Mouse (Mus musculus): ENCODE measurements around the gene Mitd1. TPM values are rescaled to one million over a fixed set of nuclear protein-coding genes. Genes with fewer than 3 reads are reported as not detected.

The Mitd1 gene
- polyA plus RNA-seq, 1 experiment from 2014 or later: 24.0 TPM

GRCm38 (mm10) chr1:37872131-37873067, 17.8 kb downstream of the Mitd1 start:
- Histone ChIP-seq H3K9me3 (ENCODE audit: control insufficient read depth, low read length) (no peaks in the 10 kb centered on the region), H3K27me3 (ENCODE audit: control insufficient read depth, insufficient read depth, low read length) (no peaks in the 10 kb centered on the region), H3K9ac (ENCODE audit: low read depth, low read length) (peak overlapping the region; percentile 49), H3K27ac (ENCODE audit: low read depth, low read length) (peak overlapping the region; percentile 1; the same call in 1 of the 2 replicates), H3K4me2 (replicated peaks; ENCODE audit: low read depth, low read length) (peak overlapping the region; percentile 68), H3K4me1 (replicated peaks; ENCODE audit: control insufficient read depth, insufficient read depth, low read length) (0 out of 2 replicates have a peak, but pooled peaks cover 2% of the 10 kb centered on the region), H3K4me3 (ENCODE audit: low read depth, low read length) (peak overlapping the region; percentile 49), H3K36me3 (ENCODE audit: control insufficient read depth, insufficient read depth, low read length) (peaks cover 11% of the 10 kb centered on the region)
- DNase-seq (ENCODE audit: low spot score): peak; percentile 78
- WGBS: 9% methylated on average over 33 of the region's 33 CpGs
- peak; percentile 84 for ATAC-seq (ENCODE audit: low FRiP score)

- H3K36me3 ChIP-seq (ENCODE audit: control insufficient read depth, insufficient read depth, low read length): peaks cover 11% of the 10 kb centered on the region
- peak within 1 kb of the TSS; percentile 1; the same call in 1 of the 2 replicates for H3K27ac ChIP-seq (ENCODE audit: low read depth, low read length)
Observed at GRCm38 (mm10) chr1:37871704-37872103, 18.5 kb downstream of the Mitd1 start, which contains the start of gene Lipt1. Lipt1 (plus strand) TSS chr1:37871738.

GRCm38 (mm10) chr1:37869362-37869761, 20.8 kb downstream of the Mitd1 start:
- H3K4me2 ChIP-seq (replicated peaks; ENCODE audit: low read depth, low read length): no peak overlapping the region
- no peaks in the 10 kb centered on the region for H3K36me3 ChIP-seq (ENCODE audit: control insufficient read depth, insufficient read depth, low read length)
- no peaks in the 10 kb centered on the region for H3K9me3 ChIP-seq (ENCODE audit: control insufficient read depth, low read length)
- no peak overlapping the region for H3K9ac ChIP-seq (ENCODE audit: low read depth, low read length)
- ATAC-seq (ENCODE audit: low FRiP score) (no peak), DNase-seq (ENCODE audit: low spot score) (no peak)
- no peak overlapping the region for H3K4me3 ChIP-seq (ENCODE audit: low read depth, low read length)
- no peaks in the 10 kb centered on the region for H3K27me3 ChIP-seq (ENCODE audit: control insufficient read depth, insufficient read depth, low read length)
- 0 out of 2 replicates have a peak, but pooled peaks cover 2% of the 10 kb centered on the region for H3K4me1 ChIP-seq (replicated peaks; ENCODE audit: control insufficient read depth, insufficient read depth, low read length)
- WGBS: 61% methylated on average over 2 of the region's 2 CpGs
- no peak overlapping the region for H3K27ac ChIP-seq (ENCODE audit: low read depth, low read length)

More at GRCm38 (mm10) chr1:37871704-37872103, 18.5 kb downstream of the Mitd1 start, which contains the start of gene Lipt1:
- ATAC-seq (ENCODE audit: low FRiP score) (peak; percentile 67), DNase-seq (ENCODE audit: low spot score) (no peak)
- peak within 1 kb of the TSS; percentile 49 for H3K9ac ChIP-seq (ENCODE audit: low read depth, low read length)
- WGBS: 11% methylated on average over 7 of the region's 7 CpGs
- 0 out of 2 replicates have a peak, but pooled peaks cover 2% of the 10 kb centered on the region for H3K4me1 ChIP-seq (replicated peaks; ENCODE audit: control insufficient read depth, insufficient read depth, low read length)
- H3K9me3 ChIP-seq (ENCODE audit: control insufficient read depth, low read length): no peaks in the 10 kb centered on the region
- H3K27me3 ChIP-seq (ENCODE audit: control insufficient read depth, insufficient read depth, low read length): no peaks in the 10 kb centered on the region
- peak within 1 kb of the TSS; percentile 68 for H3K4me2 ChIP-seq (replicated peaks; ENCODE audit: low read depth, low read length)
- peak within 1 kb of the TSS; percentile 49 for H3K4me3 ChIP-seq (ENCODE audit: low read depth, low read length)

GRCm38 (mm10) chr1:37868640-37869039, 21.6 kb downstream of the Mitd1 start:
- Histone ChIP-seq H3K4me1 (replicated peaks; ENCODE audit: control insufficient read depth, insufficient read depth, low read length) (0 out of 2 replicates have a peak, but pooled peaks cover 2% of the 10 kb centered on the region), H3K4me3 (ENCODE audit: low read depth, low read length) (no peak overlapping the region), H3K9ac (ENCODE audit: low read depth, low read length) (no peak overlapping the region), H3K9me3 (ENCODE audit: control insufficient read depth, low read length) (no peaks in the 10 kb centered on the region), H3K36me3 (ENCODE audit: control insufficient read depth, insufficient read depth, low read length) (no peaks in the 10 kb centered on the region), H3K27ac (ENCODE audit: low read depth, low read length) (no peak overlapping the region), H3K27me3 (ENCODE audit: control insufficient read depth, insufficient read depth, low read length) (no peaks in the 10 kb centered on the region), H3K4me2 (replicated peaks; ENCODE audit: low read depth, low read length) (no peak overlapping the region)
- 63% methylated on average over 10 of the region's 10 CpGs for WGBS
- no peak for ATAC-seq (ENCODE audit: low FRiP score)
- no peak for DNase-seq (ENCODE audit: low spot score)

- Histone ChIP-seq H3K36me3 (ENCODE audit: control insufficient read depth, insufficient read depth, low read length) (no peaks in the 10 kb centered on the region), H3K4me2 (replicated peaks; ENCODE audit: low read depth, low read length) (no peak overlapping the region), H3K4me3 (ENCODE audit: low read depth, low read length) (no peak overlapping the region), H3K9me3 (ENCODE audit: control insufficient read depth, low read length) (no peaks in the 10 kb centered on the region), H3K9ac (ENCODE audit: low read depth, low read length) (no peak overlapping the region), H3K4me1 (replicated peaks; ENCODE audit: control insufficient read depth, insufficient read depth, low read length) (0 out of 2 replicates have a peak, but pooled peaks cover 2% of the 10 kb centered on the region), H3K27me3 (ENCODE audit: control insufficient read depth, insufficient read depth, low read length) (no peaks in the 10 kb centered on the region), H3K27ac (ENCODE audit: low read depth, low read length) (no peak overlapping the region)
- ATAC-seq (ENCODE audit: low FRiP score) (no peak), DNase-seq (ENCODE audit: low spot score) (no peak)
- 66% methylated on average over 10 of the region's 10 CpGs for WGBS
Observed at GRCm38 (mm10) chr1:37867684-37868322, 22.4 kb downstream of the Mitd1 start.

GRCm38 (mm10) chr1:37867056-37867455, 23.2 kb downstream of the Mitd1 start:
- H3K36me3 ChIP-seq (ENCODE audit: control insufficient read depth, insufficient read depth, low read length): no peaks in the 10 kb centered on the region
- no peaks in the 10 kb centered on the region for H3K4me1 ChIP-seq (replicated peaks; ENCODE audit: control insufficient read depth, insufficient read depth, low read length)
- H3K27ac ChIP-seq (ENCODE audit: low read depth, low read length): no peak overlapping the region
- 74% methylated on average over 1 of the region's 1 CpGs for WGBS
- H3K4me3 ChIP-seq (ENCODE audit: low read depth, low read length): no peak overlapping the region
- H3K4me2 ChIP-seq (replicated peaks; ENCODE audit: low read depth, low read length): no peak overlapping the region
- no peak overlapping the region for H3K9ac ChIP-seq (ENCODE audit: low read depth, low read length)
- H3K27me3 ChIP-seq (ENCODE audit: control insufficient read depth, insufficient read depth, low read length): no peaks in the 10 kb centered on the region
- ATAC-seq (ENCODE audit: low FRiP score) (no peak), DNase-seq (ENCODE audit: low spot score) (peak; percentile 63)
- H3K9me3 ChIP-seq (ENCODE audit: control insufficient read depth, low read length): no peaks in the 10 kb centered on the region

- no peak for ATAC-seq (ENCODE audit: low FRiP score)
- H3K4me2 ChIP-seq (replicated peaks; ENCODE audit: low read depth, low read length): peak within 1 kb of the TSS; percentile 65
- H3K36me3 ChIP-seq (ENCODE audit: control insufficient read depth, insufficient read depth, low read length): no peaks in the 10 kb centered on the region
- peak within 1 kb of the TSS; percentile 66 for H3K9ac ChIP-seq (ENCODE audit: low read depth, low read length)
- H3K4me1 ChIP-seq (replicated peaks; ENCODE audit: control insufficient read depth, insufficient read depth, low read length): no peaks in the 10 kb centered on the region
- no peak for DNase-seq (ENCODE audit: low spot score)
- 84% methylated on average over 6 of the region's 6 CpGs for WGBS
- H3K27me3 ChIP-seq (ENCODE audit: control insufficient read depth, insufficient read depth, low read length): no peaks in the 10 kb centered on the region
- no peaks in the 10 kb centered on the region for H3K9me3 ChIP-seq (ENCODE audit: control insufficient read depth, low read length)
- peak within 1 kb of the TSS; percentile 45 for H3K4me3 ChIP-seq (ENCODE audit: low read depth, low read length)
- peak within 1 kb of the TSS; percentile 78 for H3K27ac ChIP-seq (ENCODE audit: low read depth, low read length)
Observed at GRCm38 (mm10) chr1:37866286-37866685, 23.9 kb downstream of the Mitd1 start, which contains the start of gene Tsga10. Tsga10 (minus strand) TSS chr1:37866429.

- peak overlapping the region; percentile 78 for H3K27ac ChIP-seq (ENCODE audit: low read depth, low read length)
- H3K4me2 ChIP-seq (replicated peaks; ENCODE audit: low read depth, low read length): peak overlapping the region; percentile 65
- H3K27me3 ChIP-seq (ENCODE audit: control insufficient read depth, insufficient read depth, low read length): no peaks in the 10 kb centered on the region
- peak overlapping the region; percentile 45 for H3K4me3 ChIP-seq (ENCODE audit: low read depth, low read length)
- H3K9me3 ChIP-seq (ENCODE audit: control insufficient read depth, low read length): no peaks in the 10 kb centered on the region
- no peak for ATAC-seq (ENCODE audit: low FRiP score)
- H3K36me3 ChIP-seq (ENCODE audit: control insufficient read depth, insufficient read depth, low read length): no peaks in the 10 kb centered on the region
- H3K9ac ChIP-seq (ENCODE audit: low read depth, low read length): peak overlapping the region; percentile 66
- no peaks in the 10 kb centered on the region for H3K4me1 ChIP-seq (replicated peaks; ENCODE audit: control insufficient read depth, insufficient read depth, low read length)
- WGBS: 13% methylated on average over 23 of the region's 23 CpGs
- no peak for DNase-seq (ENCODE audit: low spot score)
Observed at GRCm38 (mm10) chr1:37865401-37866215, 24.6 kb downstream of the Mitd1 start.

All from hindbrain, embryonic 11.5 days (tissue).